Mouse (Mus musculus) C3H10T1/2 (cell line): ENCODE results near the gene Creb3. TPM values are rescaled to one million over a fixed set of nuclear protein-coding genes. Genes with fewer than 3 reads are reported as not detected.

Source experiments
- polyA plus RNA-seq, 2 experiments: library from polyadenylated mRNA; unstranded; fragments of >200 nt; fragmentation: generic; extraction: Trizol; gene quantifications; one replicate each; pipeline ENCODE4 v1.2.1; 2012; ENCODE audit warnings: missing spikeins in 2 of 2

Gene Creb3
- polyA plus RNA-seq = 10 to 100 TPM; 42.0 to 72.5 TPM

DNA sequence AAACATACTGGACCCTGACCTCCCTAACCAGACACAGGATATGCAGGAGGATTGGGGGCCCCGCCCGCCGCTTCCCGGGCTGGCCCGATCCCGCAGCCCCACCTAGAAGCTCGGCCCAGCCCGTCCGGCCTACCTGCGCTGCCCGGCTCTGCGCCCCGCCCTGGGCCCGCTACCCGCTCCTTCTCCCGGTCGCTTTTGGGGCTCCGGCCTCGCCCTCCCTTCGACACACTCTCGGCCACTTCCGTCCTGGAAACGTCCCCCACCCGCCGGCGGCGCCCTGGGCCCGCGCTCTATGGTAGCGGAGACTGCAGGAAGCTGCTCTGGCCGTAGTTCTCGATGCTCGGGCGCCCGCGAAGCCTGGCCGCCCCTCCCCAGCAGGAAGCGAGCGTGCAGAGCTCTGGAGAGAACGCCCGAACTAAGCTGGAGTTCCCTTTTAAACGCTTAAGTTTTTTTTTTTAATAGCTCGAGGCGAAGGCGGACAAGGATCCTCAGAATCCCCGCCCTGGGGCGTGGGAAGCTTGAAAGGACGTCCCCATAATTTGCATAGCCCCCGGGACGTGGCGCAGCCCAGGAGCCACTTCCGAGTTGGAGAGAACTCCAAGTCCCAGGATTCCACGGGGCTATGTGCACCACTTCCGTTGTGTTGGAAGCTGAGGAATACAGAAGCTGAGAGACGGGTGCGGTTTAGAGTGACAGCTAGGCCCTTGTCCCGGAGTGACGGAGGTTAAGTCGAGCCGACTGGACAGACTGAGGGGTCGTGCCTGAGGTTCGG lies at the start of gene Creb3, which contains the start of gene Tln1:
Creb3 (plus strand) TSS at position 336 of the 772 bp plus-strand sequence.
Tln1 (minus strand) TSS at position 695 of the 772 bp plus-strand sequence.

DNA sequence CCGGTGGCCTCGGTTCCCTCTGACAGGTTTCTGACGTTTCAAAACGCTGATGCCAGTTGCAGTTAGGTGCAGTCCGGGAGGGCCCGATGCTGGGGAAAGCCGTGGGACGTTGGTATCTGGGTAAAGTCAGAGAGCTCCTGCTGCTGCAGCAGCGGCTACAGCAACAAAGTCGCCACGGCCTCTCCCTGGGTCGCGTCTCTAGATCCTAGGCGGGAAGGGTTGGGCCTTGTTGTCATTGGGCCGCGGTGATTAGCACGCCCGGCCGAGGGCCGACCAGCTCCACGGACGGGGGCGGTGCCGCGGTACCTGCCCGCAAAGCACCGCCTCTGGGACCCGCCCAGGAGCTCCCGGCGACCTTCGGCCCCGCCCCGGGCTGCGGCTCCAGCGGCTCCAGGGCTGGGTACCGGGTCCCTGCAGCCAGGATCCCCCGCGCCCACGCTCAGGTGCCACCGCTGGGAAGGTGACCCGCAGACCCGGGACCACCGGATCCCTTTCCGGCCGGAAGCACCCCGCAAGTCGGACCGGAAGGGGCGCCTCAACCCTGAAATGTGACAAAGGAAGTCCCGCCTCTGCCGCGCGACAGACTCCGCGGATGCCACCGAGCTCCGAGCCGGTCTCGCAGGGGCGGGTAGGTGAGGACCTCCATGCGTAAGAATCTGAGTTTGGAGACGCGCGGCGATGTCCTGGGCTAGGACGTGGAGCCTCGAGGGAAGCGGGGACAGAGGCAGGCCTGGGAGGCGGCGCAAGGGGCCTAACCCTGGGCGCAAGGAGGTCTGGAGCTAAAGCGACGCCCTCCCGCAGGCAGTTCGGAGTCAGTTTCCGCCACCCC lies 16.5 kb downstream of the Creb3 start, which contains the start of the genes Rgp1 and Gba2:
Rgp1 (plus strand) TSS at position 340 of the 829 bp plus-strand sequence.
Gba2 (minus strand) TSS at position 498 of the 829 bp plus-strand sequence.

DNA sequence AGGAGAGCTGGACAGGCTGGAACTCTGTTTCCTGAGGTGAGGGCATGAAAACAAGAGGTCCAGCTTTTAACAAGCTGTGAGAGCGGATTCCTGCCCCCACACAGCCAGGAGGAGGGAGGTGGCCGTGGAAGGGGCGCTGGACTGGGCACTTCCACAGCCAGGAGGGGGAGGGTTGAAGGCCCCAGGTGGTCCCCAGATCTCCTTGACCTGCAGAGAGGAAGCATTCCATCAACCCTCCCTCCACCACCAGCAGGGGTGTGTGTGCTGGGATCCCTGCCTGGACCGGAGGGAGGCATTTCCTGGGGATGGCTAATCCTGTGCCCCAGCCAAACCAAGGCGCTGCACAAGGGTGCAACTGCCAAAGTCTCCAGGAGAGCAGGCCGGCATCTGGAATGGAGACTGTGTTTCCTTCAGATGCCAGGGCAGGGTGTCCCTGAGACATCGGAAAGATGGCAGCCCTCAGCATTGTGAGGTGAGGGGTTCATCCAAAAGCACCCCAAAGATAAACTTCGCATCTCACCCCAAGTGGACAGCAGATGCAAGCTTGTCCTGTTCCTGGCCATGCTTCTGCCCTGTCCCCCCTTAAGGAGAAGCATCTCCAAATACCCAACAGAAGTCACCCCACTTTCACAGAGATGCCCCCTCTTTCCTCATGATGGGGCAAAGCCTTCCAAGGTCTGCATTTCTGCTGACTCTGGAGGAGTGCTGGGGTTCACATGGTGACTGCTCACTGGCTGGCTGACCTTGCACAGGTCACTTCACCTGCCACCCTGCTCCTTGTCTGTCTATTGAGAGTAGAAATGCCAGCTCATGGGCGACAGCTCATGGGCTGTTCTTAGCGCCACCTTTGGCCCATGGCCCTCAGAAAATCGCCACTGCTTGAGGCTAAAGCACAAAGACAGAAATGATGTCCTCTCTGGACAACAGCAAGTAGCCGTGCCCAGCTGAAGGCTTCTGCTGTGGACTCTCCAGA lies 22.6 kb downstream of the Creb3 start, which contains the start of gene Msmp:
Msmp (minus strand) TSS at position 51 of the 973 bp plus-strand sequence.

Other genes starting within 250 kb of the Creb3 start
- gene Rusc2, start 180.4 kb upstream of the Creb3 start, polyA plus RNA-seq = 10 to 100 TPM in 1 of 2 experiments, 1 to 10 TPM in 1; 5.0 to 18.4 TPM
- gene Fam166b, start 133.2 kb upstream of the Creb3 start, polyA plus RNA-seq = under 1 TPM in 1 of 2 experiments, not detected in 1; 0.12 TPM
- gene Tesk1, start 120.4 kb upstream of the Creb3 start, polyA plus RNA-seq = 10 to 100 TPM; 25.8 to 40.4 TPM
- gene Cd72, start 107.7 kb upstream of the Creb3 start, polyA plus RNA-seq = 1 to 10 TPM in 1 of 2 experiments, under 1 TPM in 1; 0.41 to 1.7 TPM
- not detected for gene Sit1, start 78.6 kb upstream of the Creb3 start, polyA plus RNA-seq
- gene Ccdc107, start 69.4 kb upstream of the Creb3 start, polyA plus RNA-seq = 100 to 1,000 TPM; 103 to 155 TPM
- gene Arhgef39, start 62.6 kb upstream of the Creb3 start, polyA plus RNA-seq = 10 to 100 TPM in 1 of 2 experiments, 1 to 10 TPM in 1; 7.5 to 26.7 TPM
- gene Car9, start 55.4 kb upstream of the Creb3 start, polyA plus RNA-seq = 10 to 100 TPM in 1 of 2 experiments, under 1 TPM in 1; 0.13 to 14.9 TPM
- gene Tpm2, start 38.6 kb upstream of the Creb3 start, polyA plus RNA-seq = 100 to 1,000 TPM; 317 to 365 TPM
- 100 to 1,000 TPM in 1 of 2 experiments, 10 to 100 TPM in 1; 65.6 to 138 TPM for gene Tln1, start 359 bp downstream of the Creb3 start, polyA plus RNA-seq
- gene Rgp1, start 16.4 kb downstream of the Creb3 start, polyA plus RNA-seq = 10 to 100 TPM in 1 of 2 experiments, 1 to 10 TPM in 1; 8.5 to 22.7 TPM
- 10 to 100 TPM in 1 of 2 experiments, 1 to 10 TPM in 1; 2.0 to 10.2 TPM for gene Gba2, start 16.5 kb downstream of the Creb3 start, polyA plus RNA-seq
- under 1 TPM in 1 of 2 experiments, not detected in 1; 0.09 TPM for gene Msmp, start 22.2 kb downstream of the Creb3 start, polyA plus RNA-seq
- gene Npr2, start 69.6 kb downstream of the Creb3 start, polyA plus RNA-seq = 10 to 100 TPM in 1 of 2 experiments, 1 to 10 TPM in 1; 5.4 to 63.4 TPM
- under 1 TPM; 0.02 to 0.26 TPM for gene Spag8, start 91.3 kb downstream of the Creb3 start, polyA plus RNA-seq
- gene Hint2, start 94.1 kb downstream of the Creb3 start, polyA plus RNA-seq = 100 to 1,000 TPM in 1 of 2 experiments, 10 to 100 TPM in 1; 99.0 to 148 TPM
- gene Tmem8b, start 106.6 kb downstream of the Creb3 start, polyA plus RNA-seq = 1 to 10 TPM in 1 of 2 experiments, under 1 TPM in 1; 0.16 to 3.7 TPM
- gene Fam221b, start 106.8 kb downstream of the Creb3 start, polyA plus RNA-seq = 1 to 10 TPM; 3.9 to 6.0 TPM
- gene Olfr70, start 138.5 kb downstream of the Creb3 start, polyA plus RNA-seq = under 1 TPM in 1 of 2 experiments, not detected in 1; 0.01 TPM
- gene Olfr71, start 147.9 kb downstream of the Creb3 start, polyA plus RNA-seq = not detected
- 1 to 10 TPM; 2.0 to 2.5 TPM for gene Hrct1, start 164.9 kb downstream of the Creb3 start, polyA plus RNA-seq
- under 1 TPM; 0.01 to 0.02 TPM for gene Spaar, start 167.7 kb downstream of the Creb3 start, polyA plus RNA-seq
- gene Olfr159, start 208.7 kb downstream of the Creb3 start, polyA plus RNA-seq = not detected